Mouse (Mus musculus) frontal cortex, adult 2 months (tissue): ENCODE measurements at regions not wholly inside any gene's neighbourhood (a gene's known extent, or its start where the extent isn't known, plus 50 kb on each side); places are given as distances from the start of the nearest gene placed in this dataset.
A peak's percentile ranks its signal among the peaks of the same experiment; 100 is the strongest.

Source experiments
- DNase-seq, 2 experiments: peaks; one replicate each; pipeline ENCODE4 v3.0.0; 2022; ENCODE audit warnings: low spot score in 1 of 2; ENCODE audit errors: extremely low spot score in 1 of 2

GRCm38 (mm10) chr3:20590143-20590542 lies 223.2 kb upstream of the Agtr1b start:
- DNase-seq = peak; percentile 3 to 82

GRCm38 (mm10) chr3:20551563-20551962 lies 184.6 kb upstream of the Agtr1b start:
- DNase-seq = peak in 1 of 2 experiments; percentile 14

GRCm38 (mm10) chr3:20543991-20544390 lies 177.0 kb upstream of the Agtr1b start:
- DNase-seq = no peak

GRCm38 (mm10) chr3:20538492-20539004 lies 171.6 kb upstream of the Agtr1b start:
- DNase-seq = no peak

GRCm38 (mm10) chr3:20520738-20521137 lies 153.8 kb upstream of the Agtr1b start:
- DNase-seq = peak in 1 of 2 experiments; percentile 42

- peak; percentile 28 to 89 for DNase-seq
Observed at GRCm38 (mm10) chr3:20509192-20509591, 142.2 kb upstream of the Agtr1b start.

GRCm38 (mm10) chr3:20505546-20505945 lies 138.6 kb upstream of the Agtr1b start:
- DNase-seq = no peak
